In genomic region chr16:35716257-35716656, GRCm38 (mm10) we compare ENCODE assay signal across 14 mouse cellular contexts. TPM values are rescaled to one million over a fixed set of nuclear protein-coding genes. Genes with fewer than 3 reads are reported as not detected.
DNase-seq lines count a peak whose midpoint lies in the region; ATAC-seq and TF ChIP-seq lines count a peak whose summit lies in the region.
"Had no signal": no experiment of that assay in that cellular context is flagged by ENCODE, and none has a peak within 500 bp of the region (broad histone marks: within the 10 kb centered on the region; RNA-seq: fewer than 3 reads in every experiment).

No protein-coding gene starts in this region.

- H3K27ac ChIP-seq in forebrain, postnatal 0 days (ENCODE audit: low read depth, low read length): no peak overlapping the region
- H3K27ac ChIP-seq in forebrain, embryonic 12.5 days: no peak overlapping the region
- no peak overlapping the region for H3K27ac ChIP-seq in lung, embryonic 14.5 days (ENCODE audit: low read depth)
- H3K27ac ChIP-seq in midbrain, embryonic 15.5 days: no peak overlapping the region
- H3K27ac ChIP-seq: embryonic facial prominence, embryonic 13.5 days; heart, embryonic 10.5 days; liver, embryonic 13.5 days had no signal

- no peak overlapping the region for H3K4me2 ChIP-seq in forebrain, postnatal 0 days (ENCODE audit: low read depth)
- no peak overlapping the region for H3K4me2 ChIP-seq in forebrain, embryonic 12.5 days
- no peak overlapping the region for H3K4me2 ChIP-seq in lung, embryonic 14.5 days
- H3K4me2 ChIP-seq in midbrain, embryonic 15.5 days: no peak overlapping the region
- H3K4me2 ChIP-seq: embryonic facial prominence, embryonic 13.5 days; liver, embryonic 13.5 days; midbrain, embryonic 11.5 days had no signal

- no peaks in the 10 kb centered on the region for H3K4me1 ChIP-seq in forebrain, postnatal 0 days (ENCODE audit: insufficient read depth)
- H3K4me1 ChIP-seq in forebrain, embryonic 12.5 days: peaks cover 4% of the 10 kb centered on the region
- H3K4me1 ChIP-seq in lung, embryonic 14.5 days (ENCODE audit: insufficient read depth): no peaks in the 10 kb centered on the region
- peaks cover 7% of the 10 kb centered on the region for H3K4me1 ChIP-seq in midbrain, embryonic 15.5 days
- H3K4me1 ChIP-seq: liver, embryonic 13.5 days had no signal

- no peak overlapping the region for H3K9ac ChIP-seq in forebrain, postnatal 0 days
- no peak overlapping the region for H3K9ac ChIP-seq in forebrain, embryonic 12.5 days
- H3K9ac ChIP-seq in lung, embryonic 14.5 days: no peak overlapping the region
- no peak overlapping the region for H3K9ac ChIP-seq in midbrain, embryonic 15.5 days
- H3K9ac ChIP-seq: embryonic facial prominence, embryonic 13.5 days; liver, embryonic 13.5 days had no signal

- no peak for DNase-seq in forebrain, postnatal 0 days
- no peak for DNase-seq in lung, embryonic 14.5 days
- DNase-seq in lung, postnatal 25 days (ENCODE audit: low spot score): no peak
- peak; percentile 2 for DNase-seq in c-Kit-negative CD71-positive TER-119-positive erythroid progenitor cells, embryonic 14.5 days (ENCODE audit: low read depth, low spot score)
- DNase-seq in thymus, postnatal 14 days: peak; percentile 37
- DNase-seq in embryo, embryonic 9.5 days (ENCODE audit: extremely low spot score): no peak
- DNase-seq: cerebellum, adult 18-20 months; liver, embryonic 13.5 days; right cerebral cortex, postnatal 25 days had no signal

- no peak for ATAC-seq in forebrain, postnatal 0 days
- ATAC-seq in forebrain, embryonic 12.5 days (ENCODE audit: low FRiP score): no peak
- ATAC-seq in lung, embryonic 14.5 days (ENCODE audit: insufficient read depth): no peak
- no peak for ATAC-seq in midbrain, embryonic 15.5 days (replicated peaks)

- H3K27me3 ChIP-seq in forebrain, postnatal 0 days (ENCODE audit: insufficient read depth, low read length): no peaks in the 10 kb centered on the region
- no peaks in the 10 kb centered on the region for H3K27me3 ChIP-seq in forebrain, embryonic 12.5 days
- no peaks in the 10 kb centered on the region for H3K27me3 ChIP-seq in lung, embryonic 14.5 days (ENCODE audit: insufficient read depth, low read length)
- H3K27me3 ChIP-seq in midbrain, embryonic 15.5 days (replicated peaks): no peaks in the 10 kb centered on the region
- H3K27me3 ChIP-seq: embryonic facial prominence, embryonic 13.5 days; liver, embryonic 13.5 days had no signal

- peaks cover 19% of the 10 kb centered on the region for H3K36me3 ChIP-seq in forebrain, postnatal 0 days (ENCODE audit: insufficient read depth)
- H3K36me3 ChIP-seq in forebrain, embryonic 12.5 days (replicated peaks): peaks cover 15% of the 10 kb centered on the region
- peaks cover 4% of the 10 kb centered on the region; the same call in 1 of the 2 replicates for H3K36me3 ChIP-seq in lung, embryonic 14.5 days (ENCODE audit: insufficient read depth)
- 0 out of 2 replicates have a peak, but pooled peaks cover 8% of the 10 kb centered on the region for H3K36me3 ChIP-seq in midbrain, embryonic 15.5 days (replicated peaks)

- 0 out of 2 replicates have a peak, but pooled peaks have one; percentile 11 for TF ChIP-seq CTCF in forebrain, postnatal 0 days (IDR thresholded peaks at IDR 0.05; ENCODE audit: low read depth)
- peak; percentile 32 for TF ChIP-seq CTCF in lung, embryonic 14.5 days (IDR thresholded peaks at IDR 0.05; ENCODE audit: low read depth)

- H3K9me3 ChIP-seq in forebrain, postnatal 0 days (ENCODE audit: low read length): 0 out of 2 replicates have a peak, but pooled peaks cover 3% of the 10 kb centered on the region
- H3K9me3 ChIP-seq in forebrain, embryonic 12.5 days: no peaks in the 10 kb centered on the region
- no peaks in the 10 kb centered on the region for H3K9me3 ChIP-seq in lung, embryonic 14.5 days (ENCODE audit: low read depth, low read length)
- H3K9me3 ChIP-seq in midbrain, embryonic 15.5 days: no peaks in the 10 kb centered on the region
- H3K9me3 ChIP-seq: embryonic facial prominence, embryonic 13.5 days; heart, embryonic 10.5 days; liver, embryonic 13.5 days had no signal

- H3K4me3 ChIP-seq in forebrain, postnatal 0 days (ENCODE audit: low read depth, low read length): no peak overlapping the region
- no peak overlapping the region for H3K4me3 ChIP-seq in forebrain, embryonic 12.5 days (replicated peaks)
- H3K4me3 ChIP-seq in lung, embryonic 14.5 days (ENCODE audit: low read depth, low read length): no peak overlapping the region
- no peak overlapping the region for H3K4me3 ChIP-seq in midbrain, embryonic 15.5 days
- H3K4me3 ChIP-seq: embryonic facial prominence, embryonic 13.5 days; heart, embryonic 10.5 days; liver, embryonic 13.5 days had no signal

- 81% methylated on average over 3 of the region's 3 CpGs for WGBS in forebrain, postnatal 0 days
- WGBS in forebrain, embryonic 12.5 days: 79% methylated on average over 3 of the region's 3 CpGs
- 73% methylated on average over 3 of the region's 3 CpGs for WGBS in lung, embryonic 14.5 days
- 78% methylated on average over 3 of the region's 3 CpGs for WGBS in midbrain, embryonic 15.5 days

RNA-seq across cellular contexts. Expression of gene Dirc2, which starts 52.9 kb away (rescaled TPM):
- total RNA-seq in forebrain, postnatal 0 days (2014; rRNA removed): 80.9 and 90.9 TPM in 2 replicates
- 41.6 and 50.1 TPM in 2 replicates for polyA plus RNA-seq in forebrain, postnatal 0 days (2015; fragmentation: Nextera tagmentation; extraction: Ambion mirVana)
- 22.7 and 23.3 TPM in 2 replicates for polyA plus RNA-seq in forebrain, embryonic 12.5 days (2016; fragmentation: Nextera tagmentation; extraction: Ambion mirVana)
- polyA plus RNA-seq in lung, embryonic 14.5 days (2014; fragmentation: Nextera tagmentation; extraction: Ambion mirVana): 16.0 and 16.5 TPM in 2 replicates
- polyA plus RNA-seq in midbrain, embryonic 15.5 days (2015; fragmentation: Nextera tagmentation; extraction: Ambion mirVana): 31.4 TPM in 2 replicates

RNA-seq across cellular contexts. Expression of gene Hspbap1, which starts 53.9 kb away (rescaled TPM):
- total RNA-seq in forebrain, postnatal 0 days (2014; rRNA removed): 7.2 and 8.2 TPM in 2 replicates
- 5.1 and 6.8 TPM in 2 replicates for polyA plus RNA-seq in forebrain, postnatal 0 days (2015; fragmentation: Nextera tagmentation; extraction: Ambion mirVana)
- polyA plus RNA-seq in forebrain, embryonic 12.5 days (2016; fragmentation: Nextera tagmentation; extraction: Ambion mirVana): 20.2 and 22.2 TPM in 2 replicates
- polyA plus RNA-seq in lung, embryonic 14.5 days (2014; fragmentation: Nextera tagmentation; extraction: Ambion mirVana): 16.0 and 16.4 TPM in 2 replicates
- 17.2 and 18.5 TPM in 2 replicates for polyA plus RNA-seq in midbrain, embryonic 15.5 days (2015; fragmentation: Nextera tagmentation; extraction: Ambion mirVana)

Comparison
In these comparisons a context has a peak if more than half of its experiments do, and no peak if none do; other contexts are left out.
1. DNase-seq: peak in c-Kit-negative CD71-positive TER-119-positive erythroid progenitor cells, embryonic 14.5 days (single experiment) and thymus, postnatal 14 days (single experiment); none in forebrain, postnatal 0 days (single experiment), lung, embryonic 14.5 days (single experiment), lung, postnatal 25 days (single experiment) and embryo, embryonic 9.5 days (single experiment).